ENCODE assay signal across 24 mouse cellular contexts in the genomic region with DNA sequence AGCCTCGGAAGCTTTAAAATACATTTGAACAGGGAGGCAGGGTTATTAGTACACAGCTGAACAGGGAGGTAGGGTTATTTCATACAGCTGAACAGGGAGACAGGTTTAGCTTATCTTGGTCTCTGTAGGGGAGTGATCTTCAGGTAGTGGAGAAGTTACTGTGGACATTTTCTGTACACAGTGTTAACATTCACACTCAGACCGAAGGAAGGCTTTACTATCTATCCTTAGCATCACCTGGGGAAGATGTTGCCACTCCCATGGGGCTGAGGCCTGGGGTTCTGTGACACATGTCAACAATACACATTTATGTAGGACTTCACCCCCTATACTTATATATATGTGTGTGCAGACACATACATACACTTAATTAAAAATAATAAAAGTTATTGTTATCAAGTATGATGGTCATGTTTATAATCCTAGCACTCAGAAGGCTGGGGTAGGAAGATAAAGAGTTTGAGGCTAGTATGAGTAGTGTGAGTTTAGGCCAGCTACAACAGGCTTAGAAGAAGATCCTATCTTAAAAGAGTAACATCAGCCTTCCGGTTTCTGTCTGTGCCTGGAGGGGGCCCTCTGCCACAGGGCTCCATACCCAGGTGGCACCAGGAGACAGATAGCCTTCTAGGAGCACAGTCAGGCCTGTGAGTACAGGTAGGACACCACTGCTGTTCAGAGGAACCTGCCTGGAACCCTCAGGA. TPM values are rescaled to one million over a fixed set of nuclear protein-coding genes. Genes with fewer than 3 reads are reported as not detected.
DNase-seq lines count a peak whose midpoint lies in the region; ATAC-seq and TF ChIP-seq lines count a peak whose summit lies in the region.
"Had no signal": no experiment of that assay in that cellular context is flagged by ENCODE, and none has a peak within 500 bp of the region (broad histone marks: within the 10 kb centered on the region; RNA-seq: fewer than 3 reads in every experiment).

No protein-coding gene starts in this region.

- TF ChIP-seq CTCF in G1E (IDR thresholded peaks at IDR 0.05; ENCODE audit: low read depth, low read length): no peak
- TF ChIP-seq CTCF in liver, postnatal 0 days (IDR thresholded peaks at IDR 0.05; ENCODE audit: low read depth): no peak
- no peak for TF ChIP-seq CTCF in kidney, adult 2 months (conservative IDR thresholded peaks at IDR 0.05; ENCODE audit: insufficient read depth, insufficient read length, low read depth, low read length)

- WGBS in liver, embryonic 11.5 days: 55% methylated on average over 3 of the region's 3 CpGs
- WGBS in liver, postnatal 0 days (ENCODE audit: insufficient replicate concordance): 58% methylated on average over 3 of the region's 3 CpGs
- 95% methylated on average over 3 of the region's 3 CpGs for whole genome bisulfite sequencing in kidney, adult 2 months

- intact Hi-C loops in heart, postnatal 25 days (cut with DNase I): no loop called here

- peak; percentile 63 for ATAC-seq in G1E (ENCODE audit: extremely low read depth, insufficient number of reproducible peaks, low FRiP score, poor library complexity, severe bottlenecking)
- peak; percentile 63 for ATAC-seq in liver, embryonic 11.5 days (replicated peaks; ENCODE audit: low FRiP score)
- ATAC-seq in liver, postnatal 0 days: peak; percentile 63
- ATAC-seq: forebrain, embryonic 14.5 days had no signal

- no peaks in the 10 kb centered on the region for H3K9me3 ChIP-seq in G1E (replicated peaks)
- H3K9me3 ChIP-seq in liver, embryonic 11.5 days (ENCODE audit: control insufficient read depth, low read length): no peaks in the 10 kb centered on the region
- H3K9me3 ChIP-seq in liver, postnatal 0 days (ENCODE audit: low read length): no peaks in the 10 kb centered on the region
- H3K9me3 ChIP-seq: embryonic facial prominence, embryonic 12.5 days; heart, embryonic 10.5 days; hindbrain, embryonic 15.5 days; limb, embryonic 15.5 days; neural tube, embryonic 15.5 days; stomach, embryonic 15.5 days had no signal

- H3K27ac ChIP-seq in liver, embryonic 11.5 days (ENCODE audit: low read depth, low read length): no peak overlapping the region
- no peak overlapping the region for H3K27ac ChIP-seq in liver, postnatal 0 days (ENCODE audit: low read depth)
- no peak overlapping the region for H3K27ac ChIP-seq in kidney, adult 2 months (ENCODE audit: insufficient read depth, low read depth, low read length)
- H3K27ac ChIP-seq: embryonic facial prominence, embryonic 12.5 days; gastrocnemius, adult 2 months; heart, embryonic 10.5 days; hindbrain, embryonic 15.5 days; layer of hippocampus, adult 2 months; limb, embryonic 15.5 days; macrophage; neural tube, embryonic 15.5 days; stomach, embryonic 15.5 days had no signal

- H3K36me3 ChIP-seq in G1E (replicated peaks): no peaks in the 10 kb centered on the region
- no peaks in the 10 kb centered on the region for H3K36me3 ChIP-seq in liver, embryonic 11.5 days (ENCODE audit: control insufficient read depth, insufficient read depth, low read length)
- no peaks in the 10 kb centered on the region for H3K36me3 ChIP-seq in liver, postnatal 0 days (replicated peaks; ENCODE audit: insufficient read depth, low read length)
- no peaks in the 10 kb centered on the region for H3K36me3 ChIP-seq in kidney, adult 2 months (ENCODE audit: control insufficient read depth, insufficient read depth, low read length)
- H3K36me3 ChIP-seq: embryonic facial prominence, embryonic 12.5 days; heart, embryonic 10.5 days; hindbrain, embryonic 15.5 days; limb, embryonic 15.5 days; neural tube, embryonic 15.5 days; stomach, embryonic 15.5 days had no signal

- peaks cover 7% of the 10 kb centered on the region; the same call in 1 of the 2 replicates for H3K27me3 ChIP-seq in G1E (ENCODE audit: insufficient read depth, low read length)
- H3K27me3 ChIP-seq in liver, embryonic 11.5 days (replicated peaks; ENCODE audit: control insufficient read depth, insufficient read depth, low read length): no peaks in the 10 kb centered on the region
- no peaks in the 10 kb centered on the region for H3K27me3 ChIP-seq in liver, postnatal 0 days (ENCODE audit: insufficient read depth, low read length)
- no peaks in the 10 kb centered on the region for H3K27me3 ChIP-seq in kidney, adult 2 months (replicated peaks; ENCODE audit: control insufficient read depth, insufficient read depth, low read length)
- H3K27me3 ChIP-seq: embryonic facial prominence, embryonic 12.5 days; hindbrain, embryonic 15.5 days; limb, embryonic 15.5 days; neural tube, embryonic 15.5 days; stomach, embryonic 15.5 days had no signal

- TF ChIP-seq POLR2A in kidney, adult 2 months (IDR thresholded peaks at IDR 0.05; ENCODE audit: low read depth, low read length): no peak

- no peak overlapping the region for H3K9ac ChIP-seq in liver, embryonic 11.5 days (ENCODE audit: low read depth, low read length)
- H3K9ac ChIP-seq in liver, postnatal 0 days (replicated peaks): no peak overlapping the region
- H3K9ac ChIP-seq: embryonic facial prominence, embryonic 12.5 days; hindbrain, embryonic 15.5 days; limb, embryonic 15.5 days; neural tube, embryonic 15.5 days; stomach, embryonic 15.5 days had no signal

- TF ChIP-seq EP300 in liver, postnatal 0 days (IDR thresholded peaks at IDR 0.05; ENCODE audit: low read depth): peak; percentile 35; the same call in 1 of the 2 replicates

- peaks cover 25% of the 10 kb centered on the region for H3K4me1 ChIP-seq in G1E (ENCODE audit: insufficient read depth, low read depth, low read length)
- H3K4me1 ChIP-seq in liver, embryonic 11.5 days (replicated peaks; ENCODE audit: control insufficient read depth, insufficient read depth, low read length): peaks cover 5% of the 10 kb centered on the region
- no peaks in the 10 kb centered on the region for H3K4me1 ChIP-seq in liver, postnatal 0 days (ENCODE audit: insufficient read depth)
- no peaks in the 10 kb centered on the region for H3K4me1 ChIP-seq in kidney, adult 2 months (ENCODE audit: control insufficient read depth, insufficient read depth, low read length)
- H3K4me1 ChIP-seq: embryonic facial prominence, embryonic 12.5 days; heart, embryonic 10.5 days; hindbrain, embryonic 15.5 days; limb, embryonic 15.5 days; neural tube, embryonic 15.5 days; stomach, embryonic 15.5 days had no signal

- H3K4me2 ChIP-seq in liver, embryonic 11.5 days: no peak overlapping the region
- no peak overlapping the region for H3K4me2 ChIP-seq in liver, postnatal 0 days (ENCODE audit: low read depth, low read length)
- H3K4me2 ChIP-seq: embryonic facial prominence, embryonic 12.5 days; hindbrain, embryonic 15.5 days; limb, embryonic 15.5 days; midbrain, embryonic 11.5 days; neural tube, embryonic 15.5 days; stomach, embryonic 15.5 days had no signal

- DNase-seq in heart, adult 11 months: peak; percentile 31
- DNase-seq in heart, postnatal 25 days (ENCODE audit: low spot score): no peak
- DNase-seq in G1E (ENCODE audit: low spot score): peak; percentile 16
- no peak for DNase-seq in liver, embryonic 11.5 days (ENCODE audit: low spot score)
- DNase-seq in liver, postnatal 0 days: no peak
- no peak for DNase-seq in cerebellum, adult 18-20 months
- DNase-seq in kidney, adult 2 months: no peak
- DNase-seq: adrenal gland, adult 8-10 months; cerebellum, adult 11-12 months; cerebellum, postnatal 14 days; gastrocnemius, adult 2 months; kidney, adult 9 months; kidney, postnatal 25 days had no signal

- peak overlapping the region; percentile 36; the same call in 1 of the 2 replicates for H3K4me3 ChIP-seq in G1E (ENCODE audit: low read depth, low read length)
- no peak overlapping the region for H3K4me3 ChIP-seq in liver, embryonic 11.5 days (ENCODE audit: low read depth, low read length)
- no peak overlapping the region for H3K4me3 ChIP-seq in liver, postnatal 0 days (ENCODE audit: low read depth, low read length)
- no peak overlapping the region for H3K4me3 ChIP-seq in kidney, adult 2 months (ENCODE audit: insufficient read depth, low read depth, low read length)
- H3K4me3 ChIP-seq: embryonic facial prominence, embryonic 12.5 days; erythroblast, embryonic 14.5 days; gastrocnemius, adult 2 months; heart, embryonic 10.5 days; hindbrain, embryonic 15.5 days; layer of hippocampus, adult 2 months; limb, embryonic 15.5 days; neural tube, embryonic 15.5 days; stomach, embryonic 15.5 days had no signal

RNA-seq across cellular contexts. Expression of a gene that starts 9.7 kb away (rescaled TPM):
- 10 to 100 TPM; 33.9 to 38.5 TPM for total RNA-seq in heart, postnatal 25 days (2021)
- total RNA-seq in G1E (2014; fragmentation: Nextera tagmentation) (99.8 and 160 TPM in 2 replicates), G1E (2017) (91.7 and 105 TPM in 2 replicates)
- 4.0 and 7.0 TPM in 2 replicates for polyA plus RNA-seq in G1E (2012)
- polyA plus RNA-seq in liver, embryonic 11.5 days (2014; fragmentation: Nextera tagmentation; extraction: Ambion mirVana): 30.4 and 31.0 TPM in 2 replicates
- 11.9 and 13.9 TPM in 2 replicates for polyA plus RNA-seq in liver, postnatal 0 days (2015; fragmentation: Nextera tagmentation; extraction: Ambion mirVana)
- polyA plus RNA-seq in kidney, adult 2 months (2012; rRNA removed): 12.0 TPM in 2 replicates

Comparison
In these comparisons a context has a peak if more than half of its experiments do, and no peak if none do; other contexts are left out.
1. DNase-seq: peak in heart, adult 11 months (single experiment) and G1E (single experiment); none in heart, postnatal 25 days (single experiment), liver, embryonic 11.5 days (single experiment), liver, postnatal 0 days (single experiment), cerebellum, adult 18-20 months (0 of 2) and kidney, adult 2 months (single experiment).
2. Peak in every context shown above with its lines, with median percentiles within 50 percentile points of each other: ATAC-seq.